Mouse (Mus musculus) stomach, embryonic 15.5 days (tissue): ENCODE data around the gene Mterf1a. TPM values are rescaled to one million over a fixed set of nuclear protein-coding genes. Genes with fewer than 3 reads are reported as not detected.
A peak's percentile ranks its signal among the peaks of the same experiment; 100 is the strongest.
"Not testable (repeated sequence)": the region's sequence is repeated elsewhere in the genome, so short reads cannot be mapped to it uniquely, and the experiment has no call there.

Experiments used
- ATAC-seq: fragments of 200-750 bp; cut with Nextera tagmentation; 2 replicates; pipeline ENCODE4 v1.8.0; 2017; ENCODE audit warnings: low read depth, moderate number of reproducible peaks, moderate TSS enrichment; ENCODE audit not compliant: insufficient read depth, low FRiP score
- H3K27ac ChIP-seq: fragments of 300-500 bp; sonication (generic); 2 replicates; pipeline ENCODE4 v1.5.1; 2015; ENCODE audit warnings: mild to moderate bottlenecking, inconsistent platforms
- H3K27me3 ChIP-seq: fragments of 300-500 bp; sonication (generic); replicated peaks from 2 replicates; pipeline ENCODE4 v1.6.1; 2015; ENCODE audit warnings: inconsistent platforms
- H3K36me3 ChIP-seq: fragments of 300-500 bp; sonication (generic); 2 replicates; pipeline ENCODE4 v1.6.1; 2015; ENCODE audit warnings: inconsistent platforms
- H3K4me1 ChIP-seq: fragments of 300-500 bp; sonication (generic); 2 replicates; pipeline ENCODE4 v1.6.1; 2015; ENCODE audit warnings: inconsistent platforms
- H3K4me2 ChIP-seq: fragments of 300-500 bp; sonication (generic); 2 replicates; pipeline ENCODE4 v1.6.1; 2015; ENCODE audit warnings: mild to moderate bottlenecking, inconsistent platforms
- H3K4me3 ChIP-seq: fragments of 300-500 bp; sonication (generic); replicated peaks from 2 replicates; pipeline ENCODE4 v1.5.1; 2015; ENCODE audit warnings: inconsistent platforms
- H3K9ac ChIP-seq: fragments of 300-500 bp; sonication (generic); 2 replicates; pipeline ENCODE4 v1.6.1; 2015; ENCODE audit warnings: inconsistent platforms
- H3K9me3 ChIP-seq: fragments of 300-500 bp; sonication (generic); 2 replicates; pipeline ENCODE4 v1.6.1; 2016; ENCODE audit warnings: inconsistent platforms
- WGBS: fragments of 180-500 bp; shearing (Covaris S2); methylation state at CpG from one replicate; pipeline ENCODE4 v1.1.7; 2015; 5-methylcytosine and 5-hydroxymethylcytosine counted together
- polyA plus RNA-seq: library from polyadenylated mRNA; unstranded; fragments of >200 nt; fragmentation: Nextera tagmentation; extraction: Ambion mirVana; gene quantifications from 2 replicates; pipeline ENCODE4 v1.2.1, GENCODE M21; 2015

The Mterf1a gene
- polyA plus RNA-seq, 1 experiment from 2014 or later = 8.6 TPM

DNA sequence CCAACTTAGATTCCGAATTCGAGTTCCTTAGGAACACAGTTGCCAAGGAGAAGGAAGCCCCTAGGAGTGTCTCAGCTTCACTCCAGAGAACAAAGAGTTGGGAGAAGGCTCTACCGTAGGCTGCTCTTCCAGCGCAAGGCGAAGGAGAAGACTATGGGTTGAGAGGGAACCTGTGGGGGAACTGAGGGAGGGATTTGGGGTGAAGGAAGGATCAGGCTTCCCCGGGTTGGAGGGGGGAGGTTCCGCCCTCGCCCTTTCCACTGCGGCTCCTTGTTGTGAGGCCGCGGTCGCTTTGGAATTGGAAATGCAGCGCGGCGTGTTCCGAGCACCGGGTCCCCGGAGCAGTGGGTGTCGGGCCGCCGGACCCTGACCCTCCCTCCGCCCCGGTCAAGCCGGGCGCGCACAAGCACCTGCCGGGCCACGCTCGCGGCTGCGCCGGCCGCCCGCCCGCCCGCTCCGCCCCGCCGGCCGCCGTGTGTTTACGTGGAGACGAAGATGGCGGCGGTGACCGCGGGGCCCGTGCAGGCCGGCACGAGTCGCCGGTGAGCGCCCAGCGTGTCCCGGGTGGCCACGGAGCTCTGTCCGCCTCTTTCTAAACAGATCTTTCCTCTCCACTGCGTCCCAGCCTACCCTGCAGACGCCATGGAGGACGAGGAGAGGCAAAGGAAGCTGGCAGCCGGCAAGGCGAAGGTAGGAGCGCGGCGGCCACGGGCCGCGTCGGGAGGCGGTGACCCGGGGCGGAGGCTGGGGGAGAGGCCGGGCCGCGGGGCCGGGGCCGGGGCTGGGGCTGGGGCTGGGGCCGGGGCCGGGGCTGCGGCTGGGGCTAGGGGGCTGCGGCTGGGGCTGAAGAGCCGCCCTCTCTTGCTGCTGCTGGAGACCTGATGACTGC, 34.3 kb upstream of the Mterf1a start, which contains the start of gene Akap9:
TSS of gene Akap9 (plus strand) at position 254 of the 889 bp plus-strand sequence.
- peak within 1 kb of the TSS; percentile 67 for H3K9ac ChIP-seq
- peak; percentile 90 for ATAC-seq
- peaks cover 4% of the 10 kb centered on the region; the same call in 1 of the 2 replicates for H3K4me1 ChIP-seq
- no peaks in the 10 kb centered on the region for H3K36me3 ChIP-seq
- H3K4me2 ChIP-seq = peak within 1 kb of the TSS; percentile 72
- H3K9me3 ChIP-seq = no peaks in the 10 kb centered on the region
- H3K4me3 ChIP-seq = peak within 1 kb of the TSS; percentile 82
- H3K27me3 ChIP-seq = no peaks in the 10 kb centered on the region
- H3K27ac ChIP-seq = peak within 1 kb of the TSS; percentile 84
- under 1% methylated on average over 66 of the region's 82 CpGs for WGBS

DNA sequence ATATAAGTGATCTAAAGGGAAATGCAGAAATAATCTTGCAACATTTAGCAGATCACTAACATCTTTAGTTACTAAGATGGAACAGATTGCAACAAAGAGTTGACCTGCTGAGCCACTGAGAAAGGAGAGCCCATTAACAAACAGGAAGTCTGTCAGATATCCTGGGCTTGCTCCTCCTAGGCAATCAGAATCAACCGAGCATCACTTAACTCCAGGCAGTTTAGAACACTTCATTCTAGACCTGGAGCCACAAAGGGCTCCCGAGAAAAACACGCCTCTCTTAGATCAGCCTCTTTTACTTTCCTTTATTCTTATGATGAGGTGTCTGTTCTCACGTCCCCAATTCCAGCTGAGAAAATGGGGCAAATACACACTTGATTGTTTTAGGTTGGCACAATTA, 32.9 kb upstream of the Mterf1a start:
- Histone ChIP-seq H3K9ac (no peak overlapping the region), H3K9me3 (no peaks in the 10 kb centered on the region), H3K27me3 (no peaks in the 10 kb centered on the region), H3K27ac (no peak overlapping the region), H3K36me3 (no peaks in the 10 kb centered on the region), H3K4me1 (peaks cover 4% of the 10 kb centered on the region; the same call in 1 of the 2 replicates), H3K4me2 (no peak overlapping the region), H3K4me3 (no peak overlapping the region)
- no peak for ATAC-seq
- 52% methylated on average over 4 of the region's 4 CpGs for WGBS

DNA sequence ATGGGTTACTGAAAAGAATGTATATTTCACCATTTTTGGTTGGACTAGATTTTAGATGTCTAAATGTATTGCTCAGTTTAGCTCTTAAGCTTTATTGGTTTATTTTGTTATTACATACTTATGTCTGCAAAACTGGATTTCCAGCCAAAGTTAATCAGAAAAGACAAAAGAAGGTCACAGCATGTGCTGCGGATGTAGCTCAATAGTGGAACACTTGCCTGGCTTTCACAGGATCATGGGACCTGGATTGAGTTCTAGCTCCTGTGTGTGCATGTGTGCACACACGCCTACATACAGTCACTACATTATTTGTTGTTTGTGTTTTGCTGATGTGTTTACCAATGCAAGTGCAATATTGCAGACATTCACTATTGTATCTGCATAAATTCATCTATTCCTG, 28.6 kb upstream of the Mterf1a start:
- WGBS = 87% methylated on average over 2 of the region's 2 CpGs
- Histone ChIP-seq H3K9ac (no peak overlapping the region), H3K4me3 (no peak overlapping the region), H3K27me3 (no peaks in the 10 kb centered on the region), H3K4me2 (no peak overlapping the region), H3K9me3 (no peaks in the 10 kb centered on the region), H3K27ac (no peak overlapping the region), H3K4me1 (no peaks in the 10 kb centered on the region), H3K36me3 (no peaks in the 10 kb centered on the region)
- ATAC-seq = no peak

DNA sequence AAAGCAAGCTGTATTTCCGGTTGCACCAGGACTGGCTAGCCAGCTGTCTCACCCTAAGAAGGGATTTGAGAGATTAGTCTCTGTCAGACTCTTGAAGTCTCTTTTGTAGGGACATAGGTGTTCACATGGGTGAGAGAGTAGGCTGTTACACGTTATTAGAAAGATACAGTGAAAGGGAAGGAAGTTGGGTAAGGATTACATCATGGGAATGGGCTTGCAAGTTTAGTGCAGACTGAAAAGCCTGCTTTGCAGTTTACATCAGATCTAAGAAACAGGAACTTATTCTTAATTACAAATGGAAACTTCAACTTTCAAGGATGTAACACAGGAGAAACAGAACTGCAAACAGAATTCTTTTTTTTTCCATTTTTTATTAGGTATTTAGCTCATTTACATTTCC, 11.7 kb upstream of the Mterf1a start:
- H3K9me3 ChIP-seq = no peaks in the 10 kb centered on the region
- no peaks in the 10 kb centered on the region for H3K27me3 ChIP-seq
- 53% methylated on average over 2 of the region's 2 CpGs for WGBS
- H3K4me2 ChIP-seq = no peak overlapping the region
- no peak for ATAC-seq
- H3K4me3 ChIP-seq = no peak overlapping the region
- no peak overlapping the region for H3K9ac ChIP-seq
- no peak overlapping the region for H3K27ac ChIP-seq
- H3K36me3 ChIP-seq = no peaks in the 10 kb centered on the region
- H3K4me1 ChIP-seq = no peaks in the 10 kb centered on the region

DNA sequence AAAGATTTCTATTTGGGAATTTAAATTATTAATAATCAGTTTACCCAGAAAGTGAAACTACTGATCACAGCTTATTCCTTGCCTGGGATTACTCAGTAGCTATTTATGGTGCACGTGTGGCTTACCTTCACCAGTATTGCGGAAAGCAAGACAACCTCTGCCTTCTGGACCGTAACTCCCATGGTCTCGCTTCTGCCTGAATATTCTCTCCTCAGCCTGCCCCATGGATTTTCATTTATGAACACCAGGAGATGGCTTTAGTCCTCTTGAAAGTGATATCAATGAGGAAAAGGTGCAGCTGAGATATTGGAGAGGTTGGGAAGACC, 524 bp upstream of the Mterf1a start:
- not testable (repeated sequence) for H3K9ac ChIP-seq, H3K27ac ChIP-seq, H3K36me3 ChIP-seq, H3K9me3 ChIP-seq, ATAC-seq, H3K4me3 ChIP-seq, H3K4me2 ChIP-seq, H3K27me3 ChIP-seq, H3K4me1 ChIP-seq
- WGBS = 92% methylated on average over 4 of the region's 4 CpGs

DNA sequence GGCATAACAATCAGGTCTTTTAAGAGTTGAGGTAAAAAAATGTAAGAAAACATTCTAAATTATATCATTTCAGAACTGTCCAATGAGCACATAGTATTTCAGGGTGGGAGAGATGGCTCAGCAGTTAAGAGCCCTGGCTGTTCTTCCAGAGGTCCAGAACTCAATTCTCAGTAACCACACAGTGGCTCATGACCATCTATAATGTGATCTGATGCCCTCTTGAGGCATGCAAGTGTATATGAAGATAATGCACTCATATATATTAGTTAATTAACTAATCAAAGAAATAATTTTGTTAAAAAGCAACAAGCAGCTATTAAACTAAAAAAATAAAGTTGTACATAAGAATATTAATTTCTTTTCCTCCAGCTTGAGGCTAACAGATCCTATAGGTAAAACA, 4.5 kb downstream of the Mterf1a start:
- Histone ChIP-seq H3K4me2 (no peak overlapping the region), H3K27ac (no peak overlapping the region), H3K4me3 (no peak overlapping the region), H3K36me3 (no peaks in the 10 kb centered on the region), H3K9ac (no peak overlapping the region), H3K4me1 (no peaks in the 10 kb centered on the region), H3K9me3 (no peaks in the 10 kb centered on the region), H3K27me3 (no peaks in the 10 kb centered on the region)
- ATAC-seq = no peak

DNA sequence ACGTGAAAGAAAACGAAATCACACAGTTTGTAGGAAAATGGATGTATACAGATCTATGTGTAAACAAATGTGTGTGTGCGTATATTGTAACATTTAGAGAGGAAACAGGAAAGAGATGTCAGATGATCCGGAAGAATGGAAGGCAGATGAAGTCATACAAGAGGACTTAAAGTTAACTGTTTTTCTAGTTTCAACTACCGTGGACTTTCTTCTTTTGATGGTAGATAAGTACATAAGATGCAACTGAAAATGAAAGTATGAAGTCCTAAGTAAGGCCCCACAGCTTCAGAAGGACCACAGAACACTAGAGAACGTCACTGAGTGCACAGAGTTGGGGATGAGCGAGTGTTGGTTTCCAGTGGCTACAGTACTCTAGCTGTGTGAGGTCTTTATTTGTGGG, 6.9 kb downstream of the Mterf1a start:
- not testable (repeated sequence) for H3K36me3 ChIP-seq, H3K4me2 ChIP-seq, ATAC-seq, H3K27ac ChIP-seq, H3K9me3 ChIP-seq, H3K27me3 ChIP-seq, H3K4me1 ChIP-seq, H3K9ac ChIP-seq, H3K4me3 ChIP-seq
- WGBS = 80% methylated on average over 7 of the region's 7 CpGs

DNA sequence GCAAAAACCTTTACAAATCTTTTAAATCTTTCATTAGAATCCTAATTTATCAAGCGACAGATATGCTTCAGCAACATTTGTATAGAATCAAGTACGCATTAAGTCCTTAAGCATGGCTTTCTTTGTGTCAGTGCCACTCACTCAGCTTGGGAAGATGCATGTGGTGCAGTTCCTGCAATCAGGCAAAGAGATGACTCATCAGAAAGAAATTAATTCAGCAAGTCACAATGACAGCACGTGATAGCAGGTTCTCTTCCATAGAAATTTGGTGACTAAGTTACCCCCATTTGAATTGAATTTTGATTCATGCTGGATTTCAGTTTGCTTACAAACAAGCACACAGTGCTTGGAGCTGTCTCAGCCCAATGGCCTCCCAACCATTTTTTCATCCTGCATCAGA, 20.2 kb downstream of the Mterf1a start:
- no peak for ATAC-seq
- Histone ChIP-seq H3K27me3 (no peaks in the 10 kb centered on the region), H3K4me1 (no peaks in the 10 kb centered on the region), H3K9ac (no peak overlapping the region), H3K9me3 (no peaks in the 10 kb centered on the region), H3K36me3 (no peaks in the 10 kb centered on the region), H3K27ac (no peak overlapping the region), H3K4me2 (no peak overlapping the region), H3K4me3 (no peak overlapping the region)
- WGBS = 82% methylated on average over 3 of the region's 3 CpGs

DNA sequence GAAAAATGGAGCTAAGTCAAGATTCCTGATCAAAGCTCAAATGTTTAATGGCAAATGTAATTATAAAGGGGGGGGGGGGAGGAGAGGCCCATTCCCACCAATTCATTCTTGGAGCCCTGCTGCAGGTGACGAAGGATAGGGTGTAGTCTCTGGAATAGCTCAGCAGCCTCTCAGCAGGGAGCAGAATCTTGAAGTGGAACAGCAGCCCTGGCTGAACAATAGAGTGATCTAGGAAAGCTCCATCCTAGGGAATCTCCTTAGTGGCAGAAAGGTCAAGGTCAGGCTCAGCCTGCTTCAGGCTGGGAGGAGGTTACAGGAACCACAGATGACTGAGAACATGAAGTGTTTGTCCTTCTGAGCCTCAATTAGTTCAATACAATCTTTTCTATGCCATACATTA, 21.4 kb downstream of the Mterf1a start:
- 67% methylated on average over 1 of the region's 1 CpGs for WGBS
- no peaks in the 10 kb centered on the region for H3K4me1 ChIP-seq
- no peak for ATAC-seq

DNA sequence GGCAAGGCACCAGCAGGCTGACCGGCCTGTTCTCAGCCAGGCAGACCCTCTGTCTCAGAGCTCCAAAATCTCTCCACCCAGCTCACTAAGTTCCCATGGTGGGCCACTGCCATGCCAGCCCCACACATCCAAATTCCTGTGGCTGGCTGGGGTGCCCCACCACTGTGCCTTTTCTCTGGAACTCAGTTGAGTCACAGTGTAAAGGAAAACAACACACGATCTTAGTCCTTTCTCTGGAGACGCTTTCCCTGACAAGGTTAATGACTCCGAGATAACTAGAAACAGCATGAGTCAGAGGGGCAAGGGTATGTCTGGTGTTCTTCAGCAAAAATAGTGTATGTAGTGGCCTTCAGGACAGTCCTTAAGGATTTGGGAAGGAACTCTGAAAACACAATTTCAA, 23.6 kb downstream of the Mterf1a start:
- ATAC-seq = no peak
- Histone ChIP-seq H3K9me3 (no peaks in the 10 kb centered on the region), H3K4me2 (no peak overlapping the region), H3K4me1 (no peaks in the 10 kb centered on the region), H3K27ac (no peak overlapping the region), H3K27me3 (no peaks in the 10 kb centered on the region), H3K9ac (no peak overlapping the region), H3K36me3 (no peaks in the 10 kb centered on the region), H3K4me3 (no peak overlapping the region)
- WGBS = 68% methylated on average over 4 of the region's 4 CpGs

More for the DNA sequence above, 21.4 kb downstream of the Mterf1a start:
- Histone ChIP-seq H3K27me3 (no peaks in the 10 kb centered on the region), H3K9me3 (no peaks in the 10 kb centered on the region), H3K36me3 (no peaks in the 10 kb centered on the region), H3K9ac (no peak overlapping the region), H3K27ac (no peak overlapping the region), H3K4me2 (no peak overlapping the region), H3K4me3 (no peak overlapping the region)

DNA sequence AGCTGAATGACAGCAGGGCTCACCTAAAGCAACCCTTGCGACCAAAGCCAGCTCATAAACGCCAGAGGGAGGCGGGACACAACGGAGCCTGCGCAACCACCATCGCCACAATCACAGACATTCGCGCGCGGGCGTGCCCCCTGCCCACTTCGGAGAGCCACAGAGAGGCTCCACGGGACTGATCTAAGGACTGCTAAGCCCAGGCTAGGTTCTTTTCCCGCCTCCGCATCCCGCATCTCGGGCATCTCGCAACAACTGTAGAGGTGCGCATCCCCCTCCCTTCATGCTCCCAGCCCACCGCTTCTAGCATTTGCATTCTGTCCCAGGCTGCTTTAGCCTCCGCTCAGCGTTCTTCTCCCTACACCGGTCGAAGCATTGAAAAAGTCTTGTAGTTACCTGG, 48.7 kb downstream of the Mterf1a start, which contains the start of gene Lrrd1:
TSS of gene Lrrd1 (plus strand) at position 148 of the 400 bp plus-strand sequence.
- no peaks in the 10 kb centered on the region for H3K27me3 ChIP-seq
- H3K4me2 ChIP-seq = peak within 1 kb of the TSS; percentile 57
- no peak within 1 kb of the TSS for H3K27ac ChIP-seq
- peak within 1 kb of the TSS; percentile 29 for H3K4me3 ChIP-seq
- H3K36me3 ChIP-seq = peaks cover 3% of the 10 kb centered on the region; the same call in 1 of the 2 replicates
- ATAC-seq = no peak
- WGBS = 5% methylated on average over 24 of the region's 24 CpGs
- H3K4me1 ChIP-seq = peaks cover 5% of the 10 kb centered on the region; the same call in 1 of the 2 replicates
- H3K9me3 ChIP-seq = no peaks in the 10 kb centered on the region
- H3K9ac ChIP-seq = no peak within 1 kb of the TSS
